Mouse (Mus musculus) spleen, postnatal 4 days (tissue): ENCODE measurements around the gene Mlip.
A peak's percentile ranks its signal among the peaks of the same experiment; 100 is the strongest.

Experiments used
- DNase-seq, 2 experiments: peaks; one replicate each; pipeline ENCODE4 v3.0.0; 2022; ENCODE audit warnings: low spot score in 2 of 2

Mlip gene

DNA sequence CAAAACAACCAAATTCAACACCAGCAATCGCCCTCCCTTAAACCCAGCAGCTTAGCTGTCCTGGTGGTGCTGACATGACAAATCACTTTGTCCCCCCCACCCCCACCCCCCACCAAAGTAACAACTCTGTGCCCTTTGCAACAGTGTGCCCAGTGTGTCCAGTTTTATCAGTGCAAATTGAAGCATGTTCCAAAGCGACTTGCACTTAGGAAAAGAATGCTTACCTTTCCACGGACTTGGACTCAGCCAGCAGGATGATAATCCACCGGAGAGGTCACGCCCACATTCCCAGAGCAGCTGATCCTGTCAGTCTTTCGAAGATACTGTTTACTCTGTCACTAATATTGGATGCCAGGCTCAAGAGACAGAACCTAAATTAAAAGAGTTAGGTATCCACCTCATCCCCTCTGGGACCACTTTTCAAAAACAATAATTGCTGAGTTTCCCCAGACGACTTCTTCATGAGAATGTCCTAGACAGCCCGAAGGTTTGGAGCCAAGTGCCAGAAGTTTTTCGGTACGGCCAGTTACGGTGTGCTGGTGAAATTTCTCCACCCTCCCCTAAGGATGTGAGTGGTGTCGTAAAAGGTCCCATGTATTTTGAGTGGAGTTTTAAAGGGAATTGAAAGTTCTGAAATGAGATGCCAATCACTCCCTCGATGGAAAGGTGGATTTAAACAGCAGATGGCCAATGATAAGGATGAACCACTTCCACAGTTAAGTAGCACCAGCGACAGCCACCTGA is at the start of gene Mlip:
TSS of gene Mlip (minus strand) at position 538 of the 744 bp plus-strand sequence.
- no peak for DNase-seq

DNA sequence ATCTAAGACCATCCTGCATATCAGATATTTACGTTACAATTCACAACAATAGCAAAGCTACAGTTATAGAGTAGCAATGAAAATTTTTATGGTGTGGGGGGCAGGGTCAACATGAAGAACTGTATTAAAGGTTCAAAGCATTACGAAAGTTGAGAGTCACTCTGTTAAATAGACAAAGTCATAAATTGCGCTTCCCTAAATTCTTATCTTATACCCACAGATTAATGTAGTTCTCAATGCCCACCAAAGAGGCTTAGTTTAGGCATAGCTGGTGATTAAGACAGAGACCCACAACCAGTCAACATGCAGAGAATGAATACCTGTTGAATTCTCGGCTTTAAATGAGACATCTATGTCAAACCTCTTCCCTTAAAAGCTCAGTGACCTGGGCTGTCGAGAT is 47.0 kb upstream of the Mlip start:
- DNase-seq: no peak

DNA sequence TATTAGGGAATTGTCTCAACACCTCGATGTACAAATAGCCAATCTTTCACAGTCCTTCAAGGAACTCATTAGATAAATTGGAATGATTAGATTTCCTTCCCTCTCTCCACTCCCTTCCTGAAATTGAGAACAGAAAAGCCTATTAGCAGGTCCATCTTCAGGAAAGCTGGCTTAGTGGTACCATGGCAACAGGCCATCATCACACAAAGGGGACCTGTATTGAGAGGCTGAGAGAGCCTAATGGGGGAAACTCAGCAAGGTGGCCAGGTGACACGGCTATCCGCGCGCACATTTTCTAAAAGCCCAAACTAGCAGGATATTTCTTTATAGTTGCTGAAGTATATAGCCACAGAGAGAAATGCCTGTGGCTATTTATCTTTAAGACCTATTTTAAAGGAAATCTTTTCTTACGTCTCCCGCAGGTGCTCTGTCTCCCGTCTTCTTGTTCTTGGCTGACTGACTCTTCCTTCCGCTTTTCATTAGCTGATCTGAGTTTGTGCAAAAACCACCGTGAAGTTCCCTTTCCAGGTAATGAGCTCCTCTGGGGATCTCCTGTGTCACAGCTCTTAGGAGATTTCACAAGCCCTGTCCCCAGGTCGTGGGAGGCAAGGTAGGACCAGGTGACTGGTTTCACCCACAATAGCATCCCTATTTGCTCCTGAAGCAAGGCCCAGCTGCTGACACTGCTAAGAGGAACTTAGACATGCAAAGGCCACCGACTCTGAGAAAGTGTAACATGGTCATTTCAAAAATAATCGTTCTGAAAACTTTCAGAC is 46.3 kb upstream of the Mlip start:
- no peak for DNase-seq

DNA sequence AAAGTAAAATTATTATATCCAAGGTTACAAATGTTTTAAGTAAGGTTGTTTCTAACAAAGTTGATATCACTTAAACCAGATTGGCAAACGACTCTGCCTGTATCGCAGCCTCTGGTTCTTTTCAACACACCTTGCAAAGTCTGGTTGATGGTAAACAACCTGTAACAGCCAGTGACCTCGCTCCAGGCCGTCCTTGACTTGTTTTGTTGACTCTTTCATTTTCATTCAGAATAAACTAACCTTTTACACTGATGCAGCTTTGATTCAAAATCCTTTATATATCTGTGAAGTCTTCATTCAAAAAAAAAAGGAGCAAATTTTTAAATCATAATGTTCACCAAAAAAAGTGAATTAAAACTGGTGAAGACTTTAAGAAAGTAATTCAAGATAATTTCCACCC is 44.3 kb upstream of the Mlip start:
- DNase-seq: no peak

DNA sequence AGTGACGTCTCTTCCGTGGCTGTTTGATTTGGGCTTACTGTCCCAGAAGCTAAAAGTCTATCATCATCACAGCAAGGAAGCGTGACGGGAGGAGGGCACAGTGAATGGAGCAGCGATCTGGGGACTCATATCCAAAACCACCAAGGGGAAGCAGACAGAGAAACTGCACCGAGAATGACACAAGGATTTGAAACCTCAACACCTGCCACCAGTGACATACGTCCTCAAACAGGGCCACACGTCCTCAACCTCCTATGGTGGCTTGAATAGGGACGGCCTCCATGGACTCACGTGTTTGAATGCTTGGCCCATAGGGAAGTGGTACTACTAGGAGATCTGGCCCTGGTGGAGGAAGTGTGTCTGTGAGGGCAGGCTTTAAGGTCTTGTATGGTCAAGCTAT is 38.5 kb upstream of the Mlip start:
- no peak for DNase-seq

DNA sequence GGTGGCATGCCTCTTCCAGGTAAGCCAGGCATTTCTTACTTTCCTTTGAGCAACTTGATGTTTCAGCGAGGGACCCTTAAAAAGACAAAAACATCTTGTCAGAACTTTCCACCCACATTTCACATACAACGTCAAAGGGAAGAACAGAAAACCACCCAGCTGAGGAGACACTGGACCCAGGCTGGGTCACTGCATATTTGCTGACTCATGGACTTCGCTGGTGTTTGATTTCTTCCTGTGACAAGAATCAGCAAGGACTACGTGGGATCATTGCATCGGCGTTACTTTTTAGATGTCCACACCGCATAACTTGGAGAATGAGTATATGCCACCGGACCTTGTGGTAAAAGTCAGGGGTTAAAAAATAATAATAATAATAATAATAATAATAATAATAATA is 36.2 kb upstream of the Mlip start:
- no peak for DNase-seq

DNA sequence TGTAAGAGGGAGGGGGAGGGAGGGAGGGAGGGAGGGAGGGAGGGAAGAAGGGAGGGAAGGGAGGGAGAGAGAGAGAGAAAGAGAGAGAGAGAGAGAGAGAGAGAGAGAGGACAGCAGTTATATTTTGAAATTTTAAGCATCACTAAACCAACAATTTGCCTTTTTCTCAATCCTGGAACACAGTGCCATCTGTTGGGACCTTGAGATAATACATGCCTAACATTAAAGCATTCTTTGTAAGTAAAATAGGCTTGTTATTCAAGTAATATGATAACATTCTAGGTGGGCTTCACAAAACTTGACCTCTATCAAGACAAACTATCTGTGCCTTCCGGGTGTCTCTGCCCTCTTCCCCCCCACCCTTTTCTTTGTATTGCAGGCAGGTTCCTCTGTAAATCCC is 34.0 kb upstream of the Mlip start:
- no peak for DNase-seq

DNA sequence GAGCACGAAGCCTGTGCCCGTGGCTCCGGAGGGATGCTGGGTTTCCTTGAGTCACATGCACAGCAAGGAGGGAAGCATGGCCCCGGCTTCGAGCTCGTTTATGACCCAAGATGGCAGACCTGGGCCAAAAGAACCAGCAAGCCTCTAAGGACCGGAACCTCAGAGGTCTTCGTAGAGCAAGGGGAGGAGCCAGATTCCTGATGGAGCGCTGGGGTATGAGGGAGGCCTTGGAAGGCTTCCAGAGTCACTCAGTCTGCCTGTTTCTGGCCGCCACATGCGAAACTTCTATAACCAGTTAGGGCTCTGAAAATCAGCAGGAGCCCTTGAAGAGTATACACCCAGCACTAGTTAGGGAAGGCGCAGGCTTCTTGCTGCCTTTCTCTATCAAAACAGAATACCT is 32.8 kb upstream of the Mlip start:
- no peak for DNase-seq

DNA sequence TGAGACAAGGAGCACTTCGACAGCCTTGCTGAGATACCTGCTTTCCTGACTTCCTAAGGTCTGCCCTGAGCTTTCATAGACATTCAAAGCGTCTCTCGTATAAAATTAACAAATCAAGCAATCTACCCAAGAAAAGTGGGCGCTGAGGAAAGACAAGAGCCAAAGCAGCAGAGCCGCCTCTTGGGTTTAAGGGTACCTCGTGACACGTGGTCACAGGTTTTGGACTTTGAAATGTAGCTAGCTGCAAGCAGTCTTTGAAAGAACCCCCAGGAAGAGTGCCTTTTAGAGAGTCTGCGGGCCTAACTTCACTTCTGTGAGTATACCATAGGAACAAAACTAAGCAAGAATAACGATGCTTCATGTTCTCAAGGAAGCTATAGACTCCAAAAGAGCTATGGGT is 31.9 kb upstream of the Mlip start:
- no peak for DNase-seq

DNA sequence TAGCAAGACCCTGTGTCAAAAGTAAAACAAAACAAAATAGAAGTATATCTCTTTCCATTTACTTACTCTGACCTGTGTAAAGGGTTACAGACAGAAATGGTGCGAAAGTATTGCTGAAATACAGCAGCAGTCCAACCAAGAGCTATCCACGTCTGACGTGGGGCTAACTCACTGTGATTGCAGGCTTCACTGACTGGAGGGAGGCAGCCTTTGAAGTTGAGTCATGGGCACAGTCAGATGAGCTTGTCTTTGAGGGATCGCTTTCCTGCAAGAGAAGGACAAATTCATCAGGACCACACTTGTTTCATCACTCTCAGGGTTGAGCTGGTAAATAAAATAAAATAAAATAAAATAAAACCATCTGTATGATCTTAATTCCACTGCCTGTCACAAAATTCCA is 31.2 kb upstream of the Mlip start:
- DNase-seq: no peak

DNA sequence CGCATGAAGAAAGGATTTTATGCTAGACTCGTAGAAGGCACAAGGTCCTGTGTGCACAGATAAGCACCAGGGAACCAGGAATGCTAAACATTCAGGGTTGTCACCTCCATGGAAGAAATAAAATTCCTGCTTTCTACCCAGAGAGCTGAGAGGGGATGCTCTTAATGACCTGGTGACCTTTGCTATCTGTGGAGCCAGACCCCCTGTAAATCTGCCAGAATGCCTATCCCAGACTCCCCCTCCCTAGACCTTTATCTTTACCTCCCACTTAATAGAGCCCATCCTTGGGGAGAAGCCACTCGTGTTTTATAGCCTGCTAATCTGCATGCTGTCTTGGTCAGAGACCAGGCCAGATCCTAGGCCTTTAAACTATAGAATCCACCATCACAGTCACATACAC is 29.7 kb upstream of the Mlip start:
- no peak for DNase-seq

DNA sequence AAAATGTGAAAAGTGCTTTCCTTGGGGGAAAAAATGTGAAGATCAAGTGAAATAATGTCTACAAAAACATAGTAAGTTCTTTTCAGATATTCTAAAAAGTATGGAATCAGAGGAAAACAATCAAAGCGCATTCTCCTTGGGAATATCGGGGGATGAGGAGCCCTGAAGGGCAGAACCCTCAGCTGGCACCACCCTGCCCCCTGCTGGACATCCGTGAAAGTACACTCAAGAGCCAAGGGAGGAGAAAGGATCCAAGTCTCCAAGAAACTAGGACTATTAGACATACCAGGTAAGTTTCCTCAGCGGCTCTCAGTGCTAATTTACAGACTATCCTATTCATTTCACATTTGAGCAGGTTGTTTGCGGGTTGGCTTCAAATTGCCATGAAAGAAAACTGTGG is 28.8 kb upstream of the Mlip start:
- DNase-seq: peak; percentile 37 to 80

DNA sequence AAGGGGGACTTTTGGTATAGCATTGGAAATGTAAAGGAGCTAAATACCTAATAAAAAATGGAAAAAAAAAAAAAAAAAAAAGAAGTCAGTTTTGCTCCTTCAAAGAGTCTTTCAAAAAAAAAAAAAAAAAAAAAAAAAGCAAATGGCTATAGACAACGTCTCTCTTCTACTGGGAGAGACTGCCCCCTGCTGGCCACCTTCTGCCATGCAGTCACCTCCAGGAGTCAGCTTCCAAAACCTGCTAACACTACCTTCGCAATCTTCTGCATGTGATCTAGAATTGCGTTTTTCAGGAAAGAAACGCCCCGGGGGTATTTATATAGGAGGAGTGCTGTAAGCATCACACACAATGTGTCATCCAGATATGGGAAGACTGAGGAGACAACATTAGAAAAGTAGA is 26.9 kb upstream of the Mlip start:
- DNase-seq: peak; percentile 55 to 87

DNA sequence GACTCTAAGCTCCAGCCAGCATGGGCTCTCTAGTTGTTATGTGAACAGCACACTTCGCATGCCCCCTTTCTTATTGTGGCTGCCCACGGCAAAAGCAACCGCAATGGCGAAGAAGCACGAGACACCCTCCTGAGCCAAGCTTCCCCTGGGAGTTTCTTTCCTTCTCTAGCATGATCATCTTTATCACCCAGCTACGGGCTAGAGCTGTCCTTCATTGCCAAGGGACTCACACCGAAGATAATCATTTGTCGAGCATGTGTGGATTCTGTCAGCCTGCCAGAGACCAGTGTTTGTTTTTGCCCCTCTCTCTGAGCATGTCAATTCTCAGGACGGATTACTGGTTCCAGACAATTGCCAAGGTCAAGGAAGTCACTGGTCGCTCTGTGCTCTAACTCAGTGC is 24.9 kb upstream of the Mlip start:
- no peak for DNase-seq

DNA sequence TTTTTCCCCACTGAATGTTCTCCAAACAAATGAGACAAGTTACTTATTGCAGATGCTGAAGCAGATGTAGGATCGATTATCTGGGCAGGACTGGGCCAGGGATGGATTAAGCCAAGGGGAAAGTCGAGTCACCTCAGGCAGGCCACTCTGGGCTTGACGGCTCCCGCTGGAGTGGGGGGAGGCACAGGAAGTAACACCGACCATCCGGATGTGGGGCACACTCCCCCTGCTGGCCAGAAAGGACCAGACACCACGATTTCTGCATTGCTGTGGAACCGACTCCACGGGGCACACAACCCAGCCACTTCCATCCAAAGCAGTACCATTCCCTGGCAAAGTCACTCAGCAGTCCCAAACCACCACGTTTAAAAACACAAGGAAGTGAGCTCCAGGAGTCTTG is 24.3 kb upstream of the Mlip start:
- peak in 1 of 2 experiments; percentile 19 for DNase-seq

DNA sequence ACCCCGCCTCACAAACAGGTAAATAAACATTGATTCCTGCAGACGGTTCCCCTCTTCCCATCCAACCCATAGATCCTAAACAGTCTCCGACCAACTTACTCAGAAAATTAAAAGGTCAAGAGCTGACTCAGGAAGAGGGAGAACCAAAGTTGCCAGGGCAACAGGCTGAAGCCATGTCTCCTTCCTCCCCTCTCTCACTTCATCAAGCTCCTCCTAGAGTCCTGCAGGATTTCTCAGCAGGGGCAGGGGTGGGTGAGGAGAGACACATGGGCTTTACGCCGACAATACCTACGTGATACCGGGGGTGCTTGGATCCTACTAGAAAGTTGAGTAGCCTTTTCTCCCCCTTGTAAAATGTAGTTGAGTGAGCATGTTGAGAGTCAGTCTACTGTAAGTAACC is 23.8 kb upstream of the Mlip start:
- DNase-seq: no peak

DNA sequence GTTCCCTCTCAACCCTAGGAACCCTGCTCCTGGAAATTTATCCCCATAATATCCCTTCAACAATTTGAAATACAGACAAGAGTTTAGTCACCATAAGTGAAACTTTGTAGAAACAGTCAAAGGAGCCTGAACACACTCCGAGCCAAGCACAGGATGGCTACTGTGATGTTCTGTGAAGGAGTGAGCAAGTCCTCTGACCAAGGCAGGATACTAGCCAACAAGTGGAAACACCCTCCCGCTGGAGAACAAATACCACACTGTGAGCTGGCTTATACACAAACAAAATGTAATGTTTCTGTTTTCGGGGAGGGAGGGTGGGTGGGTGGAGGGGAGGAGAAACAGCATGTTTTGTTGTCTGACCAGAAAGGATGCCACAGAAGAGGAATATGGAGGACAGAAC is 17.9 kb upstream of the Mlip start:
- DNase-seq: no peak

DNA sequence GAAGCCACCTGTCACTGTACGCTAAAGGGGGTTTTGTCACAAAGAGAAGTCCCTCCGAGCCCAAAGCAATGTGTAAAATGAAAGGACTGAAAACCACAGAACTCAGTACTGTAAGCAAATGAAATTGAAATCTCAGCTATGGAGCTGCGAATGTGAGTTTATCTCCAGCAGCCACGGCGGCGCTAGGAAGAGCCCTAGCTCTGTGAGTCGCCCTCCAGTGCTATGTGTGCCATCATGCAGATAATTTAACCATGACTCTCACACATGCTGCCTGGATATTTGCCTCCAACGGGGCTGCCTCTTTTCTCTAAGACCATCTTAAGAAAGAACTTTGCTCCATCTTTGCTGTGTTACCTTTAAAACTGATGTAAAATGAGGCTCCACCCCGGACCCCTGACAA is 16.5 kb upstream of the Mlip start:
- no peak for DNase-seq

DNA sequence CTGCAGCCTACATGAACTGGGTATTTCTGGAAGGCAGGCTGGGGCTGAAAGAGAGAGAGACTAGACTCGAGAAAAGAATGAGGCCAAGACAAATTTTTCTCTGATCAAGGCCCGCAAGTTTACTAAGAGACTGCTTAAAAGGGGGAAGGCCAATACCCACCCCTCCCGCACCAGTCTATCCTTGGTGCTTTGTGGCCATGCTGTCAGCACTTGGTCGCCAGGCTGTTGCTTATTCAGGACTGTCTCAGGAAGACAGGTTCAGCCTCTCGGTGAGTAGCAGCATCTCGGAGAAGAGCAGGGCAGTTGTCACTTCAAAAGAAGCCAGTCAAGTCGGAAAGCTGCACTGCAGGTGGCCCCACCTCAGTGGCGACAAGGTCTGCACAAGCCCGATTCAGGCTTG is 11.9 kb upstream of the Mlip start:
- DNase-seq: peak in 1 of 2 experiments; percentile 45

DNA sequence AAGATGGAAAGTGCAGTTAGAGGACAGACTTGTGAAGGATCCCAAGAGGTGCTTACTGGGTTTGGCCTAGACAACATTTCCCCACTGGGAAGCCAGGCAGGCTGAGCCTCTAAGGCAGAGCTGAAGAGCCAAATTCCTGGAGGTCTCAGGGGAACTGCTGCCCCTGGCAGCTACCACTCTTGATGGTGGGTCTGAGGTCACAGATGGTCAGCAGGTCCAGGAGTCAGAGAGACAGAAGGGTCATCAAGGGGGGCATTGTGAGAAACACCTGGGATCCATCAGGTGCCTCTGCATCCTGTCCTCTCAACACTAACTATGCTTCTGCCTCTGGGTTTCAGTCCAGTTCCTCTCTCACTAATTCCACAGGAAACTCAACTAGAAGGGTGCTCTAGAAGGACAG is 10.1 kb upstream of the Mlip start:
- DNase-seq: peak in 1 of 2 experiments; percentile 47

DNA sequence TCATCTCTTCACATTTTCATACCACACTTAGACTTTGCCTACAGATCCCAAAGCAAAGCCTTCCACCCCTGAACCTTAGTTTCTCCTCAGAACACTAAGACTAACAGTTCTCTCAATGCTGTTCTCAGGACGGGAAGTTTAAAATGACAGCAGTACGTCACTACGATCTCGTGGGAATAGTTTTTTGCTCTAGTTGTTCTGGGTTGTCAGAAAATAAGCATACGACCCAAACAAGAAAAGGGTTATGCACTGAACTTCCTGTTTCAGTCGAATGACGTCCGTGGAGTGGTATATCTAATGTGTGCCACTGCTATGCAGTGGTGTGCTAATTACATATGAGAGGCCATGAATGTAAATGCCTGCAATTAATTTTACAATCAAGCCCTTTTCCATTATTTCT is 7.9 kb upstream of the Mlip start:
- no peak for DNase-seq

DNA sequence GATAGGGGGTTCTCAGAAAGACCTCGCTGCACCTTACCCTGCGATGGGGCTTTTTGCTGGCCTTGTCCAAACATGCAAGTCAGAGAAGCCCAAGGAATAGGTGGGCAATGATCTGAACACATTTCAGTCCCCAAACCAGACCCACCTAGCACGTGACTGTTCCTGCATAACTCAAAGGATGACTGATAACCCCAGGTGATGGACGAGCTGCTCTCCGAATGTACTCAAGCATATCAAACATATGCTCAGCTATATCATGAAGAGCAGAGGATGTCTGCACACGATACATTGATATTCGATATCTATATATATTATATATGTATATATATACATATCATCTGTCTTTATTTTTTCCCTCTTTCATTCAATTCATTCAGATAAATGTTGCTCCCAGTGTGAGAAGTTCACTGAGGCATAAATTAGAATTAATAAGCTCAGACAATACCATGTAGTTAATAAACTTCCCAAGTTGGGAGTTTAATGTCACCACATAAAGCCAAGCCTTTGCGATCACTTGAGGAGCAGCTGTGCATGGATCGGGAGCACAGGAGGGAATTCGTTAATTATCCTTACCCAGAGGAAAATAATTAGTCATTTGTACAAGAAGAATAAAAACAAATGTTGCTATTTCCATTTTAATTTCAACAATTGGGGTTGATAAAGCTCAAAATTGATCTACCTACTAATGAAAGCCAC is 6.7 kb upstream of the Mlip start:
- peak in 1 of 2 experiments; percentile 34 for DNase-seq

DNA sequence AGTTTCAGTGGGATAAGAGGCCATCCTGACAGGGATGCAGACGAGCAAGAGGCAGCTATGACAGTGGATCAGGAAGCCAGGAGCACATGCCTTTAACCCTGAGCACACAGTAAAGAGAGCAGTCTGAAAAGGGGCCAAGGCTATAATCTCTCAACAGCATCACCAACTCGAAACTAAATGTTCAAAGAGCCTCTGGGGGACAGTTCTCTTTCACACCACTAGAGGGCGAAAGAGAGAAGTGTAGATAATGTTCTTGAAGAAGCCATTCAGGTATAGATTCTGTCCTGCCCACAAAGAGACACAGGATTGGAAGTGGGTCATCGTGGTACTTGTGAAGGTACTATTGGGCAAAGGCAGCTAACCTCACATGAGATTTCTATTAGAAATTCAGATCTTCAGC is 1.2 kb upstream of the Mlip start:
- DNase-seq: no peak
